Mouse (Mus musculus): ENCODE results near the gene Ciz1. TPM values are rescaled to one million over a fixed set of nuclear protein-coding genes. Genes with fewer than 3 reads are reported as not detected.
A peak's percentile ranks its signal among the peaks of the same experiment; 100 is the strongest.

The Ciz1 gene
- polyA plus RNA-seq, 1 experiment from 2014 or later = 57.0 TPM

GRCm38 (mm10) chr2:32308870-32309568 lies 43.1 kb upstream of the Ciz1 start:
- 85% methylated on average over 16 of the region's 16 CpGs for WGBS
- peaks cover 9% of the 10 kb centered on the region for H3K4me1 ChIP-seq (ENCODE audit: control insufficient read depth, insufficient read depth, low read length)
- no peak overlapping the region for H3K27ac ChIP-seq (ENCODE audit: low read depth, low read length)
- no peak overlapping the region for H3K9ac ChIP-seq (ENCODE audit: low read length)
- DNase-seq (ENCODE audit: low spot score) (no peak), ATAC-seq (ENCODE audit: insufficient read depth, low FRiP score, low TSS enrichment) (no peak)
- no peaks in the 10 kb centered on the region for H3K9me3 ChIP-seq (ENCODE audit: control insufficient read depth, low read length)
- no peak overlapping the region for H3K4me2 ChIP-seq (ENCODE audit: low read depth)
- 0 out of 2 replicates have a peak, but pooled peaks cover 2% of the 10 kb centered on the region for H3K27me3 ChIP-seq (ENCODE audit: control insufficient read depth, insufficient read depth, low read length)
- peaks cover 19% of the 10 kb centered on the region for H3K36me3 ChIP-seq (ENCODE audit: control insufficient read depth, insufficient read depth, low read length)
- H3K4me3 ChIP-seq (ENCODE audit: low read depth, low read length) = no peak overlapping the region

DNA sequence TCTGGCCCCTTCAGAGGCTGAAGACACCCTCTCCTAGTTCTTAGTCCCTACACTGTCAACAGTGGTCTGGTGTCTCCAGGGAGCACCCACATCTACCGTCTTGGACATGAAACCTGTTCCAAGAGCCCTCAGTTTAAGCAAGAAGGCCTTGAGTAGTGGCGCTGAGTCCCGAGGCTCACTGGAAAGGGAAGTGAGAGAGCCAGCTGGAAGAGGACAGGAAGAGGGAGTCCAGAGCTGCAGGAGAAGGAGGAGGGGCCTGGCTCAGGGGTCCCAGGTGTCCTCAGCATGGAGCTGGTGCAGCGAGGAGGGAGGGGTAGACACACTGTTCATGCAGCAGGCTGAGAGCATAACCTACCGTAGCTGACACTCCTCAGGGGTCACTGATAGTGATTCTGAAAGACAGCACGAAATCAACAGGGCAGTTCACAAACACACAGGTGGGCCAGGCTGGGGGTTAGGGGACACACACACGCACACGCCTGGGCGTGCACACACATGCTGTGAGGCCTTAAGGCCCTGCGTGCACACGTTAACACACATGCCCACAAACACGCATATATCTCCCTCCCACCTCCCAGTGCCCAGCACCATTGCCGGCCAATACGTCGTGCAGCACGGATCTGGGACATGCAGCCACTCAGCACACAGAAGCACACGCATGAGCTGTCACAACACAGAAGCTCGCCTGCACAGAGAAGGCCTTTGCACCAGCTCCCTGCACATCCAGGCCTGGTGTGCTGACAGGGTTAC lies 41.9 kb upstream of the Ciz1 start:
- H3K4me1 ChIP-seq (ENCODE audit: control insufficient read depth, insufficient read depth, low read length) = peaks cover 9% of the 10 kb centered on the region
- H3K9me3 ChIP-seq (ENCODE audit: control insufficient read depth, low read length) = no peaks in the 10 kb centered on the region
- no peak overlapping the region for H3K9ac ChIP-seq (ENCODE audit: low read length)
- DNase-seq (ENCODE audit: low spot score) = no peak
- H3K36me3 ChIP-seq (ENCODE audit: control insufficient read depth, insufficient read depth, low read length) = peaks cover 16% of the 10 kb centered on the region
- no peak overlapping the region for H3K4me3 ChIP-seq (ENCODE audit: low read depth, low read length)
- H3K4me2 ChIP-seq (ENCODE audit: low read depth) = no peak overlapping the region; the same call in 1 of the 2 replicates
- H3K27ac ChIP-seq (ENCODE audit: low read depth, low read length) = no peak overlapping the region
- no peak for ATAC-seq (ENCODE audit: insufficient read depth, low FRiP score, low TSS enrichment)
- H3K27me3 ChIP-seq (ENCODE audit: control insufficient read depth, insufficient read depth, low read length) = 0 out of 2 replicates have a peak, but pooled peaks cover 2% of the 10 kb centered on the region
- 88% methylated on average over 18 of the region's 18 CpGs for WGBS

- Histone ChIP-seq H3K9ac (ENCODE audit: low read length) (peak overlapping the region; percentile 76), H3K4me1 (ENCODE audit: control insufficient read depth, insufficient read depth, low read length) (peaks cover 9% of the 10 kb centered on the region), H3K27me3 (ENCODE audit: control insufficient read depth, insufficient read depth, low read length) (0 out of 2 replicates have a peak, but pooled peaks cover 2% of the 10 kb centered on the region), H3K36me3 (ENCODE audit: control insufficient read depth, insufficient read depth, low read length) (peaks cover 9% of the 10 kb centered on the region), H3K4me3 (ENCODE audit: low read depth, low read length) (peak overlapping the region; percentile 61), H3K4me2 (ENCODE audit: low read depth) (peak overlapping the region; percentile 100), H3K9me3 (ENCODE audit: control insufficient read depth, low read length) (no peaks in the 10 kb centered on the region), H3K27ac (ENCODE audit: low read depth, low read length) (no peak overlapping the region)
- no peak for DNase-seq (ENCODE audit: low spot score)
- ATAC-seq (ENCODE audit: insufficient read depth, low FRiP score, low TSS enrichment) = no peak
- WGBS = 9% methylated on average over 29 of the region's 42 CpGs
Measured at GRCm38 (mm10) chr2:32311443-32312317, 40.4 kb upstream of the Ciz1 start.

DNA sequence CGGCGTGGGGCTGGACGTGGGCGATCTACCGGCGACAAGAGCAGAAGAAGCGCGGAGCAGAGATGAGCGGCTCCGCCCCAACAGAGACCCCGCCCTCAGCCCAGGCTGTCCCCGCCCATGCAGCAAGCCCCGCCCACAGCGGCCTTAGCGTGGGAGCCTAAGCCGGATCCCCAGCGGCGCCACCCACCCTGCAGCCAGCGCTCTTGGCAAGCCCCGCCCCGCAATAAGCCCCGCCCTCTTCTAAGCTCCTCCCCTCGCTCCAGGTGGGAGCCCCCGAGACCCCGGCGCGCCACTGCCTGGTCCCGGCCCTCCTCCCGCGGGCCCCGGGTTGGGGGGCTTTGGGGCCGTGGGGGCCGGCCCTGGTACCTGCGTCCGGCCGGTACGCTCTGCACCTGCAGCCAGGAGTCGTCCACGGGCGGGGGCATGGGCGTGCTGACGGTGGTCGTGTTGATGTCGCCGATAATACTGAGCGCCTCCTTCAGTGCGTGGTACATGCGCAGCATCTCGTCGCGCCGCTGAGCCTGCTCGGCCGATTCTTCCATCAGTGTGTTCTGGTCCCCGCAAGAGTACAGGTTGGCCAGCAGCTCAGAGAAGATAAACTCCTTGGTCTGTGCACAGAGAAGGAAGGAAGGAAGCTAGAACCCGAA lies 39.7 kb upstream of the Ciz1 start:
- Histone ChIP-seq H3K36me3 (ENCODE audit: control insufficient read depth, insufficient read depth, low read length) (peaks cover 7% of the 10 kb centered on the region), H3K27ac (ENCODE audit: low read depth, low read length) (no peak overlapping the region), H3K9ac (ENCODE audit: low read length) (peak overlapping the region; percentile 76), H3K4me3 (ENCODE audit: low read depth, low read length) (peak overlapping the region; percentile 61), H3K4me1 (ENCODE audit: control insufficient read depth, insufficient read depth, low read length) (peaks cover 13% of the 10 kb centered on the region), H3K9me3 (ENCODE audit: control insufficient read depth, low read length) (no peaks in the 10 kb centered on the region), H3K4me2 (ENCODE audit: low read depth) (peak overlapping the region; percentile 100), H3K27me3 (ENCODE audit: control insufficient read depth, insufficient read depth, low read length) (0 out of 2 replicates have a peak, but pooled peaks cover 2% of the 10 kb centered on the region)
- DNase-seq (ENCODE audit: low spot score) = peak; percentile 92
- WGBS = 1% methylated on average over 38 of the region's 56 CpGs
- peak; percentile 85 for ATAC-seq (ENCODE audit: insufficient read depth, low FRiP score, low TSS enrichment)

GRCm38 (mm10) chr2:32314831-32315230 lies 37.3 kb upstream of the Ciz1 start:
- Histone ChIP-seq H3K9ac (ENCODE audit: low read length) (no peak overlapping the region), H3K27ac (ENCODE audit: low read depth, low read length) (no peak overlapping the region), H3K4me3 (ENCODE audit: low read depth, low read length) (no peak overlapping the region), H3K9me3 (ENCODE audit: control insufficient read depth, low read length) (no peaks in the 10 kb centered on the region), H3K27me3 (ENCODE audit: control insufficient read depth, insufficient read depth, low read length) (no peaks in the 10 kb centered on the region), H3K36me3 (ENCODE audit: control insufficient read depth, insufficient read depth, low read length) (0 out of 2 replicates have a peak, but pooled peaks cover under 1% of the 10 kb centered on the region), H3K4me2 (ENCODE audit: low read depth) (no peak overlapping the region), H3K4me1 (ENCODE audit: control insufficient read depth, insufficient read depth, low read length) (peaks cover 18% of the 10 kb centered on the region)
- no peak for ATAC-seq (ENCODE audit: insufficient read depth, low FRiP score, low TSS enrichment)
- no peak for DNase-seq (ENCODE audit: low spot score)
- WGBS = 92% methylated on average over 14 of the region's 14 CpGs

DNA sequence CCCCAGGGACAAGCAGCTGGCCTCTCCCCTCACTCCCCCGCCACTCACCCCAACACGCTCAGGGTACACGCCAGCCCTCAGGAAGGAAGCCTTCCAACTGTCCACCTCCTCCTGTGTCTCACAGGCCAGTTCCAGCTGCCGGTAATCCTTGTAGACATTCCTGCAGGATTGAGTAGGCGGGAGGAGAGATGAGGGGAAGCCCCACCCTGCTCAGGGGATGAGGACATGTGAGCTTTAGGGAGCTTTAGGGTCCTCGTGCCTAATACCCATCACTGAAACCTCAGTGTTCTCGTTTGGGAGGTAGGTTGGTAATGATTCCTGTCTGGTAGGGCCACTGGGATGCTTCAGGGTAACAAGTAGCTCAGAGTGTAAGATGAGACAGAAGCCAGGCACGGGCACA lies 36.4 kb upstream of the Ciz1 start:
- DNase-seq (ENCODE audit: low spot score) = no peak
- Histone ChIP-seq H3K9me3 (ENCODE audit: control insufficient read depth, low read length) (no peaks in the 10 kb centered on the region), H3K4me3 (ENCODE audit: low read depth, low read length) (no peak overlapping the region), H3K9ac (ENCODE audit: low read length) (0 out of 2 replicates have a peak overlapping the region, but pooled peaks have one; percentile 11), H3K4me1 (ENCODE audit: control insufficient read depth, insufficient read depth, low read length) (peaks cover 21% of the 10 kb centered on the region), H3K27ac (ENCODE audit: low read depth, low read length) (no peak overlapping the region; the same call in 1 of the 2 replicates), H3K36me3 (ENCODE audit: control insufficient read depth, insufficient read depth, low read length) (no peaks in the 10 kb centered on the region), H3K4me2 (ENCODE audit: low read depth) (no peak overlapping the region), H3K27me3 (ENCODE audit: control insufficient read depth, insufficient read depth, low read length) (no peaks in the 10 kb centered on the region)
- ATAC-seq (ENCODE audit: insufficient read depth, low FRiP score, low TSS enrichment) = no peak
- 21% methylated on average over 8 of the region's 8 CpGs for WGBS

DNA sequence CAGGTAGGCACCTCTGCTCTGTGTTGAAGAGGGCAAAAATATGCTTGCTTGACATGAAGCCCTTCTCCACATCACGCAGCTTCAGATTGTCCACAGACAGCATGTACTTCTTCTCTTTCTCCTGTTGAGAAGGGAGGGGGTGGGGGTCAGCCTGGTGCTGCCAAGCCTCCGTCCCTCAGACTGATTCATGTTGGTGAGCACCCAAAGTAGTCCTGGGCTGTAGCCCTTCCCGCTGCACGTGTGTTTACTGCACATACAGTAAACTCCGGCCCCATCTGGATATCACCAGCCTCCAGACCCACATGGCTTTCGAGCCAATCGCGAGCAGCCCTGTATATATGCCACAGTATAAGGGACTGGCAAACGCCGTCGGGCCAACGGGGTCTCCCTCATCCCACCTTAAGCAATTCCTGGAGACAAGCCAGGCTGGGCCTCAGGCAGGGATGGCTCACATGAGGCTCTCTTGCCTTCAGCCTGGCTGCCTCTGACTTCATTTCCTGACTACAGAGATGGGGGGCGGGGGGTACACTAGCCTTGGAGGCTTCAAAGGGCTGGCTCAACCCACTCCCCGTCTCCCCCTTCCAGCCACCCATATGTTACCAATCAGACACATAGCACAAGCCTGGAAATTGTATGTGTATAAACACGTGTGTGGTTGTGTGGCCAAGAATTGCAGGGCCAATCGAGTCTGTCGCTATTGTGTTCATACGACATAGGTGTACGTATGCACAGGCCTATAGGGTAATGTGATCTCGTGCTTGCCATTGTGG lies 35.1 kb upstream of the Ciz1 start:
- Histone ChIP-seq H3K36me3 (ENCODE audit: control insufficient read depth, insufficient read depth, low read length) (no peaks in the 10 kb centered on the region), H3K9me3 (ENCODE audit: control insufficient read depth, low read length) (no peaks in the 10 kb centered on the region), H3K4me1 (ENCODE audit: control insufficient read depth, insufficient read depth, low read length) (peaks cover 14% of the 10 kb centered on the region), H3K27ac (ENCODE audit: low read depth, low read length) (peak overlapping the region; percentile 79), H3K4me3 (ENCODE audit: low read depth, low read length) (no peak overlapping the region), H3K9ac (ENCODE audit: low read length) (0 out of 2 replicates have a peak overlapping the region, but pooled peaks have one; percentile 4), H3K27me3 (ENCODE audit: control insufficient read depth, insufficient read depth, low read length) (no peaks in the 10 kb centered on the region), H3K4me2 (ENCODE audit: low read depth) (no peak overlapping the region)
- peak; percentile 62 for DNase-seq (ENCODE audit: low spot score)
- no peak for ATAC-seq (ENCODE audit: insufficient read depth, low FRiP score, low TSS enrichment)
- 67% methylated on average over 20 of the region's 20 CpGs for WGBS
